ENCODE assay signal across 7 mouse cellular contexts in the genomic region with DNA sequence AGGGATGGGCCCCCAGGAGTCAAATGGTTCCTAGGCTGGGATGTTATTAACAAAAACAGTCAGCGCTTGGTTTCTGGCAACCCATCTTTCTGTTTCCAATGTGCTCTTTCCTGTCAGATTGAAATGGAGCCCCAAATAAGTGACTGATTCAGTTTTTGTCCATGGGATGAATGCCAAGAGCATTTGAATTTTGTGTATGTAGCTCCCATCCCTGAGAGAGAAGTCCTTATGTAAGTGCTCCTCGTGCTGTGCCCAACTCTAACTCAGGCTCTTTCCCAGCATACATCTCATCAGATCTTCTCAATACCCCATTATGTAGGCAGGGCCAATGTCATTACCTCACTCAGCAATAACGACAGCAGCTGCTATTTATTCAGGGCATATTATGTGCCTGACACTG. TPM values are rescaled to one million over a fixed set of nuclear protein-coding genes. Genes with fewer than 3 reads are reported as not detected.
DNase-seq lines count a peak whose midpoint lies in the region; ATAC-seq and TF ChIP-seq lines count a peak whose summit lies in the region.

No protein-coding gene starts in this region.

- TF ChIP-seq POLR2A in embryonic fibroblast, embryonic 13.5 days (IDR thresholded peaks at IDR 0.05; ENCODE audit: low read depth, low read length), result no peak

- H3K27me3 ChIP-seq in liver, embryonic 11.5 days (replicated peaks; ENCODE audit: control insufficient read depth, insufficient read depth, low read length), result no peaks in the 10 kb centered on the region
- H3K27me3 ChIP-seq in neural tube, embryonic 15.5 days (replicated peaks), result no peaks in the 10 kb centered on the region

- H3K36me3 ChIP-seq in liver, embryonic 11.5 days (ENCODE audit: control insufficient read depth, insufficient read depth, low read length), result peaks cover 5% of the 10 kb centered on the region; the same call in 1 of the 2 replicates
- H3K36me3 ChIP-seq in neural tube, embryonic 15.5 days, result peaks cover 3% of the 10 kb centered on the region; the same call in 1 of the 2 replicates

- WGBS in liver, embryonic 11.5 days, result 69% methylated on average over 3 of the region's 3 CpGs
- WGBS in neural tube, embryonic 15.5 days, result 30% methylated on average over 3 of the region's 3 CpGs

- no peak for DNase-seq in liver, embryonic 11.5 days (ENCODE audit: low spot score)
- DNase-seq in liver, result no peak
- peak; percentile 64 for DNase-seq in layer of hippocampus, adult 9-10 months (ENCODE audit: low spot score)
- DNase-seq in spleen, postnatal 14 days (ENCODE audit: low spot score in 2 of 2), result no peak

- TF ChIP-seq CTCF in embryonic fibroblast, embryonic 13.5 days (IDR thresholded peaks at IDR 0.05; ENCODE audit: borderline replicate concordance, insufficient read depth, low read length), result no peak

- H3K4me1 ChIP-seq in liver, embryonic 11.5 days (replicated peaks; ENCODE audit: control insufficient read depth, insufficient read depth, low read length), result peaks cover 56% of the 10 kb centered on the region
- peaks cover 7% of the 10 kb centered on the region; the same call in 1 of the 2 replicates for H3K4me1 ChIP-seq in embryonic fibroblast, embryonic 13.5 days (ENCODE audit: control insufficient read depth, insufficient read depth, low read length)
- peaks cover 86% of the 10 kb centered on the region for H3K4me1 ChIP-seq in neural tube, embryonic 15.5 days

- peak overlapping the region; percentile 98 for H3K9ac ChIP-seq in liver, embryonic 11.5 days (ENCODE audit: low read depth, low read length)
- peak overlapping the region; percentile 99 for H3K9ac ChIP-seq in neural tube, embryonic 15.5 days (replicated peaks)

- no peak for ATAC-seq in liver, embryonic 11.5 days (replicated peaks; ENCODE audit: low FRiP score)
- no peak for ATAC-seq in neural tube, embryonic 15.5 days (ENCODE audit: low FRiP score)
- no peak for ATAC-seq in granulocyte monocyte progenitor cell, adult 5-6 weeks (replicated peaks; ENCODE audit: poor library complexity, severe bottlenecking)

- H3K4me2 ChIP-seq in liver, embryonic 11.5 days, result peak overlapping the region; percentile 98
- peak overlapping the region; percentile 69 for H3K4me2 ChIP-seq in neural tube, embryonic 15.5 days

- 0 out of 2 replicates have a peak overlapping the region, but pooled peaks have one; percentile 5 for H3K27ac ChIP-seq in liver, embryonic 11.5 days (ENCODE audit: low read depth, low read length)
- H3K27ac ChIP-seq in embryonic fibroblast, embryonic 13.5 days (ENCODE audit: insufficient read depth, low read length), result no peak overlapping the region
- H3K27ac ChIP-seq in neural tube, embryonic 15.5 days (replicated peaks), result peak overlapping the region; percentile 99

- no peaks in the 10 kb centered on the region for H3K9me3 ChIP-seq in liver, embryonic 11.5 days (ENCODE audit: control insufficient read depth, low read length)
- no peaks in the 10 kb centered on the region for H3K9me3 ChIP-seq in neural tube, embryonic 15.5 days (replicated peaks)

- peak overlapping the region; percentile 97 for H3K4me3 ChIP-seq in liver, embryonic 11.5 days (ENCODE audit: low read depth, low read length)
- H3K4me3 ChIP-seq in embryonic fibroblast, embryonic 13.5 days (ENCODE audit: insufficient read depth, low read length), result peak overlapping the region; percentile 63
- H3K4me3 ChIP-seq in neural tube, embryonic 15.5 days (replicated peaks), result peak overlapping the region; percentile 98

RNA-seq across cellular contexts. Expression of a gene that starts 1.2 kb away (rescaled TPM):
- polyA plus RNA-seq in liver, embryonic 11.5 days (2014; fragmentation: Nextera tagmentation; extraction: Ambion mirVana), result 20.3 and 22.9 TPM in 2 replicates
- 21.0 and 25.2 TPM in 2 replicates for polyA plus RNA-seq in embryonic fibroblast, embryonic 13.5 days (2011; ENCODE audit: insufficient read length, low read depth, missing spikeins)
- 48.4 and 50.4 TPM in 2 replicates for polyA plus RNA-seq in neural tube, embryonic 15.5 days (2015; fragmentation: Nextera tagmentation; extraction: Ambion mirVana)
- 8.1 and 10.5 TPM in 2 replicates for total RNA-seq in granulocyte monocyte progenitor cell, adult 5-6 weeks (2014; fragmentation: Nextera tagmentation)
- total RNA-seq in granulocyte monocyte progenitor cell, adult 5-6 weeks (2017), result 9.3 and 11.0 TPM in 2 replicates

RNA-seq across cellular contexts. Expression of a gene that starts 2.0 kb away (rescaled TPM):
- polyA plus RNA-seq in liver, embryonic 11.5 days (2014; fragmentation: Nextera tagmentation; extraction: Ambion mirVana), result 74.8 and 80.9 TPM in 2 replicates
- 58.4 and 67.1 TPM in 2 replicates for polyA plus RNA-seq in embryonic fibroblast, embryonic 13.5 days (2011; ENCODE audit: insufficient read length, low read depth, missing spikeins)
- polyA plus RNA-seq in neural tube, embryonic 15.5 days (2015; fragmentation: Nextera tagmentation; extraction: Ambion mirVana), result 139 and 156 TPM in 2 replicates
- total RNA-seq in granulocyte monocyte progenitor cell, adult 5-6 weeks (2014; fragmentation: Nextera tagmentation), result 36.8 and 50.4 TPM in 2 replicates
- total RNA-seq in granulocyte monocyte progenitor cell, adult 5-6 weeks (2017), result 47.0 and 63.5 TPM in 2 replicates

RNA-seq across cellular contexts. Expression of a gene that starts 25.0 kb away (rescaled TPM):
- 7.6 and 8.4 TPM in 2 replicates for polyA plus RNA-seq in liver, embryonic 11.5 days (2014; fragmentation: Nextera tagmentation; extraction: Ambion mirVana)
- 17.2 and 17.8 TPM in 2 replicates for polyA plus RNA-seq in embryonic fibroblast, embryonic 13.5 days (2011; ENCODE audit: insufficient read length, low read depth, missing spikeins)
- polyA plus RNA-seq in neural tube, embryonic 15.5 days (2015; fragmentation: Nextera tagmentation; extraction: Ambion mirVana), result 5.0 and 8.4 TPM in 2 replicates
- 9.6 and 14.6 TPM in 2 replicates for total RNA-seq in granulocyte monocyte progenitor cell, adult 5-6 weeks (2014; fragmentation: Nextera tagmentation)
- 3.4 and 11.9 TPM in 2 replicates for total RNA-seq in granulocyte monocyte progenitor cell, adult 5-6 weeks (2017)

RNA-seq across cellular contexts. Expression of a gene that starts 36.6 kb away (rescaled TPM):
- 58.4 and 67.9 TPM in 2 replicates for polyA plus RNA-seq in liver, embryonic 11.5 days (2014; fragmentation: Nextera tagmentation; extraction: Ambion mirVana)
- 47.9 and 74.5 TPM in 2 replicates for polyA plus RNA-seq in embryonic fibroblast, embryonic 13.5 days (2011; ENCODE audit: insufficient read length, low read depth, missing spikeins)
- polyA plus RNA-seq in neural tube, embryonic 15.5 days (2015; fragmentation: Nextera tagmentation; extraction: Ambion mirVana), result 8.7 and 20.5 TPM in 2 replicates
- 110 and 118 TPM in 2 replicates for total RNA-seq in granulocyte monocyte progenitor cell, adult 5-6 weeks (2014; fragmentation: Nextera tagmentation)
- total RNA-seq in granulocyte monocyte progenitor cell, adult 5-6 weeks (2017), result 46.4 and 47.2 TPM in 2 replicates

RNA-seq across cellular contexts. Expression of a gene that starts 57.4 kb away (rescaled TPM):
- 2.5 and 2.6 TPM in 2 replicates for polyA plus RNA-seq in liver, embryonic 11.5 days (2014; fragmentation: Nextera tagmentation; extraction: Ambion mirVana)
- polyA plus RNA-seq in embryonic fibroblast, embryonic 13.5 days (2011; ENCODE audit: insufficient read length, low read depth, missing spikeins), result 34.8 and 37.3 TPM in 2 replicates
- 3.7 and 4.8 TPM in 2 replicates for polyA plus RNA-seq in neural tube, embryonic 15.5 days (2015; fragmentation: Nextera tagmentation; extraction: Ambion mirVana)
- total RNA-seq in granulocyte monocyte progenitor cell, adult 5-6 weeks (2014; fragmentation: Nextera tagmentation), result not detected in 2 replicates
- total RNA-seq in granulocyte monocyte progenitor cell, adult 5-6 weeks (2017), result 0.31 and 0.69 TPM in 2 replicates
